Comparison of ENCODE assay signal across 22 mouse cellular contexts in genomic region chr6:118385962-118386361, GRCm38 (mm10). TPM values are rescaled to one million over a fixed set of nuclear protein-coding genes. Genes with fewer than 3 reads are reported as not detected.
DNase-seq lines count a peak whose midpoint lies in the region; ATAC-seq and TF ChIP-seq lines count a peak whose summit lies in the region.
"Had no signal": no experiment of that assay in that cellular context is flagged by ENCODE, and none has a peak within 500 bp of the region (broad histone marks: within the 10 kb centered on the region; RNA-seq: fewer than 3 reads in every experiment).

No protein-coding gene starts in this region.

- DNase-seq in hindbrain, postnatal 0 days (ENCODE audit: low spot score), result no peak
- DNase-seq in hindbrain, embryonic 14.5 days (ENCODE audit: low spot score), result no peak
- no peak for DNase-seq in liver, postnatal 0 days
- DNase-seq in brain, embryonic 14.5 days (ENCODE audit: low read depth), result peak; percentile 8
- DNase-seq: adrenal gland, postnatal 14 days; cerebellum, adult 18-20 months; cerebellum, postnatal 25 days; heart, postnatal 14 days; kidney, adult 11 months; kidney, postnatal 36 days; liver; right cerebral cortex, postnatal 4 days had no signal

- H3K4me2 ChIP-seq in hindbrain, postnatal 0 days (ENCODE audit: low read depth, low read length), result no peak overlapping the region
- H3K4me2 ChIP-seq in hindbrain, embryonic 14.5 days (replicated peaks), result no peak overlapping the region
- H3K4me2 ChIP-seq in liver, postnatal 0 days (ENCODE audit: low read depth, low read length), result no peak overlapping the region
- no peak overlapping the region for H3K4me2 ChIP-seq in liver, embryonic 12.5 days
- H3K4me2 ChIP-seq: forebrain, embryonic 13.5 days; liver, embryonic 15.5 days; lung, embryonic 15.5 days; neural tube, embryonic 12.5 days had no signal

- WGBS in hindbrain, postnatal 0 days, result 87% methylated on average over 3 of the region's 3 CpGs
- 89% methylated on average over 3 of the region's 3 CpGs for WGBS in hindbrain, embryonic 14.5 days
- 83% methylated on average over 3 of the region's 3 CpGs for WGBS in liver, postnatal 0 days (ENCODE audit: insufficient replicate concordance)
- WGBS in liver, embryonic 12.5 days (ENCODE audit: insufficient replicate concordance), result 86% methylated on average over 3 of the region's 3 CpGs

- TF ChIP-seq EP300 in liver, postnatal 0 days (IDR thresholded peaks at IDR 0.05; ENCODE audit: low read depth), result no peak

- TF ChIP-seq CTCF in hindbrain, postnatal 0 days (IDR thresholded peaks at IDR 0.05; ENCODE audit: low read depth), result peak; percentile 45
- 0 out of 2 replicates have a peak, but pooled peaks have one; percentile 8 for TF ChIP-seq CTCF in liver, postnatal 0 days (IDR thresholded peaks at IDR 0.05; ENCODE audit: low read depth)
- peak; percentile 11; the same call in 1 of the 2 replicates for TF ChIP-seq CTCF in brain, embryonic 14.5 days (IDR thresholded peaks at IDR 0.05; ENCODE audit: borderline replicate concordance, extremely low read depth, insufficient read depth, insufficient read length)

- no peak overlapping the region for H3K4me3 ChIP-seq in hindbrain, postnatal 0 days (ENCODE audit: low read length)
- H3K4me3 ChIP-seq in hindbrain, embryonic 14.5 days (replicated peaks; ENCODE audit: low read length), result no peak overlapping the region
- H3K4me3 ChIP-seq in liver, postnatal 0 days (ENCODE audit: low read depth, low read length), result no peak overlapping the region
- H3K4me3 ChIP-seq in liver, embryonic 12.5 days, result no peak overlapping the region
- H3K4me3 ChIP-seq: forebrain, embryonic 13.5 days; liver, embryonic 15.5 days; lung, embryonic 15.5 days; midbrain, embryonic 10.5 days; myocyte; neural tube, embryonic 12.5 days had no signal

- TF ChIP-seq POLR2A in brain, embryonic 14.5 days (IDR thresholded peaks at IDR 0.05; ENCODE audit: borderline replicate concordance, extremely low read depth, insufficient read depth, insufficient read length, poor library complexity, severe bottlenecking), result no peak

- ATAC-seq in hindbrain, postnatal 0 days, result no peak
- ATAC-seq in hindbrain, embryonic 14.5 days (ENCODE audit: low FRiP score), result no peak
- no peak for ATAC-seq in liver, postnatal 0 days
- ATAC-seq in liver, embryonic 12.5 days, result no peak
- ATAC-seq in activated CD4-positive, CD25-positive, alpha-beta regulatory T cell, adult 4 months, result no peak
- ATAC-seq: forebrain, embryonic 13.5 days; midbrain, embryonic 16.5 days had no signal

- no peak overlapping the region for H3K9ac ChIP-seq in hindbrain, postnatal 0 days (replicated peaks; ENCODE audit: low read length)
- no peak overlapping the region for H3K9ac ChIP-seq in hindbrain, embryonic 14.5 days
- H3K9ac ChIP-seq in liver, postnatal 0 days (replicated peaks), result no peak overlapping the region
- no peak overlapping the region for H3K9ac ChIP-seq in liver, embryonic 12.5 days
- H3K9ac ChIP-seq: forebrain, embryonic 13.5 days; liver, embryonic 15.5 days; lung, embryonic 15.5 days; neural tube, embryonic 12.5 days had no signal

- no peak overlapping the region for H3K27ac ChIP-seq in hindbrain, postnatal 0 days
- H3K27ac ChIP-seq in hindbrain, embryonic 14.5 days, result no peak overlapping the region
- no peak overlapping the region for H3K27ac ChIP-seq in liver, postnatal 0 days (ENCODE audit: low read depth)
- no peak overlapping the region for H3K27ac ChIP-seq in liver, embryonic 12.5 days
- H3K27ac ChIP-seq: forebrain, embryonic 13.5 days; liver, embryonic 15.5 days; lung, embryonic 15.5 days; midbrain, embryonic 10.5 days; neural tube, embryonic 12.5 days had no signal

- H3K9me3 ChIP-seq in hindbrain, postnatal 0 days (ENCODE audit: low read length), result no peaks in the 10 kb centered on the region
- H3K9me3 ChIP-seq in hindbrain, embryonic 14.5 days (ENCODE audit: control insufficient read depth, low read length), result no peaks in the 10 kb centered on the region
- no peaks in the 10 kb centered on the region for H3K9me3 ChIP-seq in liver, postnatal 0 days (ENCODE audit: low read length)
- H3K9me3 ChIP-seq in liver, embryonic 12.5 days (replicated peaks), result no peaks in the 10 kb centered on the region
- H3K9me3 ChIP-seq: forebrain, embryonic 13.5 days; liver, embryonic 15.5 days; lung, embryonic 15.5 days; midbrain, embryonic 10.5 days; neural tube, embryonic 12.5 days had no signal

- peaks cover 28% of the 10 kb centered on the region for H3K36me3 ChIP-seq in hindbrain, postnatal 0 days (ENCODE audit: insufficient read depth, low read length)
- peaks cover 54% of the 10 kb centered on the region for H3K36me3 ChIP-seq in hindbrain, embryonic 14.5 days (replicated peaks; ENCODE audit: control insufficient read depth, insufficient read depth)
- peaks cover 51% of the 10 kb centered on the region for H3K36me3 ChIP-seq in liver, postnatal 0 days (replicated peaks; ENCODE audit: insufficient read depth, low read length)
- H3K36me3 ChIP-seq in liver, embryonic 12.5 days, result peaks cover 86% of the 10 kb centered on the region

- H3K4me1 ChIP-seq in hindbrain, postnatal 0 days (ENCODE audit: insufficient read depth, low read length), result no peaks in the 10 kb centered on the region
- H3K4me1 ChIP-seq in hindbrain, embryonic 14.5 days (replicated peaks; ENCODE audit: control insufficient read depth, insufficient read depth, low read length), result no peaks in the 10 kb centered on the region
- H3K4me1 ChIP-seq in liver, postnatal 0 days (ENCODE audit: insufficient read depth), result no peaks in the 10 kb centered on the region
- H3K4me1 ChIP-seq in liver, embryonic 12.5 days, result no peaks in the 10 kb centered on the region
- H3K4me1 ChIP-seq: forebrain, embryonic 13.5 days; liver, embryonic 15.5 days; lung, embryonic 15.5 days; midbrain, embryonic 10.5 days; neural tube, embryonic 12.5 days had no signal

- no peaks in the 10 kb centered on the region for H3K27me3 ChIP-seq in hindbrain, postnatal 0 days (ENCODE audit: insufficient read depth, low read length)
- H3K27me3 ChIP-seq in hindbrain, embryonic 14.5 days (ENCODE audit: control insufficient read depth, insufficient read depth, low read length), result no peaks in the 10 kb centered on the region
- no peaks in the 10 kb centered on the region for H3K27me3 ChIP-seq in liver, postnatal 0 days (ENCODE audit: insufficient read depth, low read length)
- H3K27me3 ChIP-seq in liver, embryonic 12.5 days (replicated peaks), result no peaks in the 10 kb centered on the region
- H3K27me3 ChIP-seq: CH12.LX; forebrain, embryonic 13.5 days; liver, embryonic 15.5 days; lung, embryonic 15.5 days; neural tube, embryonic 12.5 days had no signal

RNA-seq across cellular contexts. Expression of gene Bms1, which starts 33.3 kb away (rescaled TPM):
- total RNA-seq in hindbrain, postnatal 0 days (2014; rRNA removed), result 11.4 and 16.8 TPM in 2 replicates
- 12.6 and 13.7 TPM in 2 replicates for polyA plus RNA-seq in hindbrain, postnatal 0 days (2015; fragmentation: Nextera tagmentation; extraction: Ambion mirVana)
- 20.1 and 23.6 TPM in 2 replicates for polyA plus RNA-seq in hindbrain, embryonic 14.5 days (2014; fragmentation: Nextera tagmentation; extraction: Ambion mirVana)
- polyA plus RNA-seq in liver, postnatal 0 days (2015; fragmentation: Nextera tagmentation; extraction: Ambion mirVana), result 6.5 and 8.5 TPM in 2 replicates
- 41.1 and 41.2 TPM in 2 replicates for polyA plus RNA-seq in liver, embryonic 12.5 days (2016; fragmentation: Nextera tagmentation; extraction: Ambion mirVana)
- polyA plus RNA-seq in brain, embryonic 14.5 days (2012; rRNA removed), result 11.9 and 21.2 TPM in 2 replicates
- polyA plus RNA-seq in activated CD4-positive, CD25-positive, alpha-beta regulatory T cell, adult 4 months (2017; shearing (Covaris generic)), result 10 to 100 TPM; 22.5 to 23.8 TPM
